Mouse (Mus musculus) midbrain, embryonic 16.5 days (tissue): ENCODE measurements around the gene Aloxe3. TPM values are rescaled to one million over a fixed set of nuclear protein-coding genes. Genes with fewer than 3 reads are reported as not detected.

Source experiments
- ATAC-seq: fragments of 200-750 bp; cut with Nextera tagmentation; 2 replicates; pipeline ENCODE4 v1.8.0; 2017; ENCODE audit warnings: moderate TSS enrichment
- H3K27ac ChIP-seq: fragments of 300-500 bp; sonication (generic); 2 replicates; pipeline ENCODE4 v1.5.1; 2014; ENCODE audit warnings: mild to moderate bottlenecking, low read length, mixed read lengths
- H3K27me3 ChIP-seq: fragments of 300-500 bp; sonication (generic); 2 replicates; pipeline ENCODE4 v1.6.1; 2014; ENCODE audit warnings: low read depth, low read length, mixed read lengths; ENCODE audit not compliant: control insufficient read depth, insufficient read depth
- H3K36me3 ChIP-seq: fragments of 300-500 bp; sonication (generic); 2 replicates; pipeline ENCODE4 v1.6.1; 2014; ENCODE audit warnings: mild to moderate bottlenecking, low read length, moderate library complexity, mixed read lengths; ENCODE audit not compliant: control insufficient read depth, insufficient read depth
- H3K4me1 ChIP-seq: fragments of 300-500 bp; sonication (generic); 2 replicates; pipeline ENCODE4 v1.6.1; 2014; ENCODE audit warnings: mild to moderate bottlenecking, low read length, mixed read lengths; ENCODE audit not compliant: control insufficient read depth, insufficient read depth
- H3K4me2 ChIP-seq: fragments of 300-500 bp; sonication (generic); 2 replicates; pipeline ENCODE4 v1.6.1; 2014; ENCODE audit warnings: mild to moderate bottlenecking, low read length, mixed read lengths
- H3K4me3 ChIP-seq: fragments of 300-500 bp; sonication (generic); 2 replicates; pipeline ENCODE4 v1.5.1; 2014; ENCODE audit warnings: low read depth, mild to moderate bottlenecking, low read length, moderate library complexity, mixed read lengths
- H3K9ac ChIP-seq: fragments of 300-500 bp; sonication (generic); 2 replicates; pipeline ENCODE4 v1.6.1; 2014; ENCODE audit warnings: low read depth, low read length, mixed read lengths
- H3K9me3 ChIP-seq: fragments of 300-500 bp; sonication (generic); replicated peaks from 2 replicates; pipeline ENCODE4 v1.6.1; 2014; ENCODE audit warnings: mild to moderate bottlenecking, low read length, mixed read lengths; ENCODE audit not compliant: control insufficient read depth, poor library complexity, severe bottlenecking
- WGBS: fragments of 180-500 bp; shearing (Covaris S2); extraction: QIAGEN DNeasy Blood & Tissue Kit; methylation state at CpG from one replicate; pipeline ENCODE4 v1.1.7; 2014; 5-methylcytosine and 5-hydroxymethylcytosine counted together
- polyA plus RNA-seq: library from polyadenylated mRNA; unstranded; fragments of >200 nt; fragmentation: Nextera tagmentation; extraction: Ambion mirVana; gene quantifications from 2 replicates; pipeline ENCODE4 v1.2.1, GENCODE M21; 2015

Gene Aloxe3
- polyA plus RNA-seq, 1 experiment from 2014 or later, result 11.5 TPM

DNA sequence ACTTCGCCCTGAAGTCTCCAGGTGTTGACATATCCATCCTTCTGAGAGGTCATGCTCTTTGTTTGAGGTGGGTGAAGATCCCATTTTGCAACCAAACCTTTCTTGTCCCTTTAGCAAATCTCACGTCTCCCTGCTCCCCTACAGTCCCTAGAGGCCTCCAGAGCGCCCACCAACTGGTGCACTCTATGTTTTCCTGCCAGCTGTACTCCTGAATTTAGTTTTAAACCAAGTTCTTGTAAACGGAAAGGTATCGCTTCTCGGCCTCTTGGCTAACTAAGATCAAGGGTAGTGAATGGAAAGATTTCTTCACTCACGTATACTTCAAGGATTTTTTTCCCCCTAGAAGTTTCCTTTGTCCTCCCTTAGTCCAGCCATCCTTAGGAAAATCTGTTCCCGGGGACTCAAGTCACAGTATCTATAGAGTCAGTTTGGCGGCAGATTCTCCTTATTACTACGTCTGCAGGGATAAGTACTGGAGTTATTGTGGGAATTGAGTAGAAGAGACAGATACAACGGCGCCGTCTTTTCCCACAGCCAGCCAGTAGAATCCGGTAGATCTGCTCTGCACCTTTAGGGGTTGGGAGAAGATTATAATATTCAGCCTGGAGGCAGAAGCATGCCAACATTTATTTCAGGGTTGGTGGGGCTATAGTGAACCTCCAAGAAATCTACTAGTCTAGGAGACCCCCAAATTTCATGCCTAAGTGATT, 6.1 kb upstream of the Aloxe3 start:
- H3K36me3 ChIP-seq, result no peaks in the 10 kb centered on the region
- no peak overlapping the region for H3K4me3 ChIP-seq
- ATAC-seq, result no peak
- H3K4me1 ChIP-seq, result peaks cover 28% of the 10 kb centered on the region
- H3K27me3 ChIP-seq, result peaks cover 4% of the 10 kb centered on the region; the same call in 1 of the 2 replicates
- WGBS, result 34% methylated on average over 14 of the region's 14 CpGs
- no peak overlapping the region for H3K9ac ChIP-seq
- H3K27ac ChIP-seq, result no peak overlapping the region
- no peaks in the 10 kb centered on the region for H3K9me3 ChIP-seq
- peak overlapping the region; percentile 95 for H3K4me2 ChIP-seq

DNA sequence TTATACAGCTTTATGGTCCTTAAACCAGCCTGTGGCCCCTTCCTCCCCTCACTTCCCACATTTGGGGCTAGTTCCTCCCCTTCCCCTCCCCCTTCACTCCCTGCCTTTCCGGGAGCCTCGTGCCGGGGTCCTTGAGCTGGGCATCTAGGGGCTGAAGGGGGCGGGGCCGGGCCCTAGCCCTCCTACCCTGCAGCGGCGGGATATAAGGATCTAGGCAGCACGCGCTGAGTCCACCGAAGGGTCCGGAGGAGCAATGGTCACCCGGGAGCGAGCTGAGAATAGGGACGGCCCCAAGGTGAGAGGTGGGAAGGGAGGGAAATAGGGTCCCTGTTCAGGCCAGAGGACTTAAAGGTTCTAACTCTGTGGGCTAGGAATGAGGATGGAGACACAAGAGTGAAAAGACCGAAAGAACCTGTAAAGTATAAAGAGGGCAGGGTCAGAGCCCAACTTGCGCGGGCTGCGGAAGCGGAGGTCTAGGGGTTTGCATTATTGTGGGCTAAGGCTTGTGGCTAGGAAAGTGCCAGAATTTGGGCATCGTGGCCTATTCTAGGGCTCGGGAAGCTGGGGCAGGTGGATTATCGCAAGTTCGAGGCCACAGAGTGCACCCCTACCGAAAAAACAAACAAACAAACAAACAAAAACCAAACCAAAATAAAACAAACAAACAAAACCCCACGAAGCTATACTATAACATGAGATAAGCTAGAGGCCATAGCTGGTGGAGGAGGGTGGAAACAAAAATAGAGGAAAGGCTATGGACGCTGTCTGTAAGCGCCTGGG, 5.3 kb upstream of the Aloxe3 start, which contains the start of gene Hes7:
TSS of gene Hes7 (plus strand) at position 184 of the 780 bp plus-strand sequence.
- Histone ChIP-seq H3K27me3 (peaks cover 4% of the 10 kb centered on the region; the same call in 1 of the 2 replicates), H3K4me2 (peak within 1 kb of the TSS; percentile 95), H3K4me1 (peaks cover 28% of the 10 kb centered on the region), H3K36me3 (no peaks in the 10 kb centered on the region), H3K9me3 (no peaks in the 10 kb centered on the region), H3K4me3 (peak within 1 kb of the TSS; percentile 79), H3K27ac (no peak within 1 kb of the TSS), H3K9ac (peak within 1 kb of the TSS; percentile 74)
- WGBS, result 1% methylated on average over 27 of the region's 27 CpGs
- no peak for ATAC-seq

DNA sequence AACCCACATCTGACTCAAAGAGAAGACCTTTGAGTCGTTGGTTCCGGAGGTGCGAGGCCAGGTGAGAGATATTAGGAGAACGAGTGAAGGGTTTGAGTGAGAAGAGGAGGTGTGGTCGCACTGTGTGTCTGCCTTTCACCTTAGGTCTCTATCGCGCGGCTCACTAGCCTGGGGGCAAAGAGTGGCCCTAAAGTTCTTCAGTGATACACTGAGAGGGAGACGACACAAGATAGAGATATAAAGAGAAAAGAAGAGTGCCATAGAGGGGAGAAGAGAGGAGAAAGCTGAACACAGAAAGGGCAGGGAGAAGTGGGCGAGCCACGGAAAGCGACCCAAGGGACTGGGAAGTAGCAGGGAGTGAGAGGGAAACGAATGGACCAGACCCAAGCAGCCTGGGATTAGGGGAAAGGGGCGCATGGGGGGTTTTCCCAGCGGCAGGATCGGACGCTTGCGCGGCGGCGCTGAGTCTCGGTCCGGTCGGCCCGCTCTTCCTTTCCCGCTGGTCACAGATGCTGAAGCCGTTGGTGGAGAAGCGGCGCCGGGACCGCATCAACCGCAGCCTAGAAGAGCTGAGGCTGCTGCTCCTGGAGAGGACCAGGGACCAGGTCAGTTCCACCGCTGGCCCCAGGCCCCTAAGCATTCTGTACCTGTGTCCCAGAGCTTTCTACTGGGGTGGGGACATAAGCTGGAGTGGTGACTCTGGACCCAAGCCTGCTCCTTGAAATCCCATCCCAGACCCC, 4.5 kb upstream of the Aloxe3 start:
- Histone ChIP-seq H3K27ac (no peak overlapping the region), H3K4me1 (peaks cover 30% of the 10 kb centered on the region), H3K9ac (peak overlapping the region; percentile 74), H3K4me3 (peak overlapping the region; percentile 79), H3K27me3 (peaks cover 4% of the 10 kb centered on the region; the same call in 1 of the 2 replicates), H3K4me2 (peak overlapping the region; percentile 90), H3K9me3 (no peaks in the 10 kb centered on the region), H3K36me3 (no peaks in the 10 kb centered on the region)
- ATAC-seq, result no peak
- 1% methylated on average over 33 of the region's 33 CpGs for WGBS

DNA sequence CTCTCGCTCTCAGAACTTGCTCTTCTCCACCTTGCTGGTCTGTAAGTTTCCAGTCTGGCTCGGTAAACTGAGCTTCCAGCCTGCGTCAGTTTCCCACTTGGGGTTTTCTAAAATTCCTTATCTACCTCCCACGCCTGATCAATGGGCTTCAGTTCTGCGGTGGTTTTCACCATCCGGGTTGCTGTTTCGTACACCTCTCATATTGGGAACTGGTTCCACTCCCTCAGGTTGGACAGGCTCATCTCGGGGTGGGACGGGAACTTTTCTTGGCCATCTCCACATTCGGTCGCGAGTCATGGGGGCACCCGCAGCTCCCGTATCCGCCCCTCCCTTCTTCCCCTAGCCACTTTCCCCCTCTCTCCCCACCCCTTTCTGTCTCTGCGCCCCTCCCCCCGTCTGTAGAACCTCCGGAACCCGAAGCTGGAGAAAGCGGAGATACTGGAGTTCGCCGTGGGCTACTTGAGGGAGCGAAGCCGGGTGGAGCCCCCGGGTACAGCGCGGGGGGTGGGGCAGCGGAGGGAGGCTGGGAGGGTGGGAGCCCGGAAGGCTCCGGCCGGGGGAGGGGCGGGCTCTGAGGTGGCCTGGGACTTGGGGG, 3.9 kb upstream of the Aloxe3 start:
- peaks cover 35% of the 10 kb centered on the region for H3K4me1 ChIP-seq
- H3K36me3 ChIP-seq, result no peaks in the 10 kb centered on the region
- peak overlapping the region; percentile 90 for H3K4me2 ChIP-seq
- WGBS, result under 1% methylated on average over 29 of the region's 32 CpGs
- ATAC-seq, result no peak
- no peaks in the 10 kb centered on the region for H3K9me3 ChIP-seq
- H3K27ac ChIP-seq, result peak overlapping the region; percentile 81; the same call in 1 of the 2 replicates
- peak overlapping the region; percentile 79 for H3K4me3 ChIP-seq
- peaks cover 4% of the 10 kb centered on the region; the same call in 1 of the 2 replicates for H3K27me3 ChIP-seq
- peak overlapping the region; percentile 74 for H3K9ac ChIP-seq

DNA sequence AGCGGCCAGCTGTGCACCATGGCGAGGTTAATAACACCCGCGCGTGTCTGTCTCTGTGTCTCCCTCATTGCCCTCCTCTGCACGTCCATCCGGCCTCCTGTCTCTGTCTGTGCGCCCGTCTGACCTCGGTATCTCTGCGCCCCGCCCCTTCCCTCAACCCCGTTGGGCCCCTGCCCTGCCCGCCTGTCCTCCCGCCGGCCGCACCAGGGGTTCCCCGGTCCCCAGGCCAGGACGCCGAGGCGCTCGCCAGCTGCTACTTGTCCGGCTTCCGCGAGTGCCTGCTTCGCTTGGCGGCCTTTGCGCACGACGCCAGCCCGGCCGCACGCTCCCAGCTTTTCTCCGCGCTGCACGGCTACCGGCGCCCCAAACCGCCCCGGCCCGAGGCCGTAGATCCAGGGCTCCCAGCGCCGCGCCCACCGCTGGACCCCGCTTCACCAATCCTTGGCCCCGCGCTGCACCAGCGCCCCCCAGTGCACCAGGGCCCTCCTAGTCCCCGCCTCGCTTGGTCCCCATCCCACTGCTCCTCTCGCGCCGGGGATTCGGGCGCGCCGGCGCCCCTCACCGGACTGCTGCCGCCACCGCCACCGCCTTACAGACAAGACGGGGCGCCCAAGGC, 3.3 kb upstream of the Aloxe3 start, which contains the start of gene 9130213A22Rik:
TSS of gene 9130213A22Rik (minus strand) at position 254 of the 616 bp plus-strand sequence.
- ATAC-seq, result peak; percentile 60
- H3K27ac ChIP-seq, result peak within 1 kb of the TSS; percentile 81
- H3K27me3 ChIP-seq, result peaks cover 4% of the 10 kb centered on the region
- no peaks in the 10 kb centered on the region for H3K9me3 ChIP-seq
- H3K9ac ChIP-seq, result peak within 1 kb of the TSS; percentile 74
- peak within 1 kb of the TSS; percentile 79 for H3K4me3 ChIP-seq
- peaks cover 31% of the 10 kb centered on the region for H3K4me1 ChIP-seq
- no peaks in the 10 kb centered on the region for H3K36me3 ChIP-seq
- peak within 1 kb of the TSS; percentile 90 for H3K4me2 ChIP-seq
- under 1% methylated on average over 61 of the region's 66 CpGs for WGBS

DNA sequence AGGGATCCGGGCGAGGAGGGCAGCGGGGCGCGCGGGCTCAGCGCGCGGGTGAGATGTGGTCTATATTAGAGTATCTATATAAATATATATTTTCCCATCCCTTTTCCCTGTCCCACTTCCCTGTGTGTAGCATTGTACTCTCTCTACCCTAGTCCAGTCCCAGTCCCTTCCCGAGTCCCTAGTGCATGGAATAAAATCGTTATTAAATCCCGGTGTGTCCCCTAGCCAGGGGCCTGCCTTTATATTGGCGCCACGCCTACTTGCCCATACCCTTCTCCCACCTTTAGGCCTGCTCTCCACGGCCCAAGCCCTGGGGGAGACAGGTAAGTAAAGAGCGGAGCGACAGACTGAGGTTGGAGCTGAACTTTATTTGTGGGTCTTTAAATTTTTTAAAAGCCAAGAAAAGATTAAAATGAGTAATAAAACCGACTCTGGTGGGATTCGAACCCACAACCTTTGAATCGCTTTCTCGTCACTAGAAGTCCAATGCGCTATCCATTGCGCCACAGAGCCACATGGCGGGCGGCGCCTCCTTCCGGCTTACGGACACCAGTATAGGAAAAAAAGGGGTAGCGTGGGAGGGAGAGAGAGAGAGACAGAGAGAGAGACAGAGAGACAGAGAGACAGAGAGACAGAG, 2.5 kb upstream of the Aloxe3 start:
- H3K27ac ChIP-seq, result peak overlapping the region; percentile 81
- H3K9ac ChIP-seq, result peak overlapping the region; percentile 74
- no peaks in the 10 kb centered on the region for H3K36me3 ChIP-seq
- H3K4me1 ChIP-seq, result peaks cover 31% of the 10 kb centered on the region
- peak; percentile 12 for ATAC-seq
- H3K27me3 ChIP-seq, result peaks cover 4% of the 10 kb centered on the region
- no peaks in the 10 kb centered on the region for H3K9me3 ChIP-seq
- H3K4me3 ChIP-seq, result peak overlapping the region; percentile 79
- peak overlapping the region; percentile 90 for H3K4me2 ChIP-seq
- under 1% methylated on average over 29 of the region's 29 CpGs for whole genome bisulfite sequencing

DNA sequence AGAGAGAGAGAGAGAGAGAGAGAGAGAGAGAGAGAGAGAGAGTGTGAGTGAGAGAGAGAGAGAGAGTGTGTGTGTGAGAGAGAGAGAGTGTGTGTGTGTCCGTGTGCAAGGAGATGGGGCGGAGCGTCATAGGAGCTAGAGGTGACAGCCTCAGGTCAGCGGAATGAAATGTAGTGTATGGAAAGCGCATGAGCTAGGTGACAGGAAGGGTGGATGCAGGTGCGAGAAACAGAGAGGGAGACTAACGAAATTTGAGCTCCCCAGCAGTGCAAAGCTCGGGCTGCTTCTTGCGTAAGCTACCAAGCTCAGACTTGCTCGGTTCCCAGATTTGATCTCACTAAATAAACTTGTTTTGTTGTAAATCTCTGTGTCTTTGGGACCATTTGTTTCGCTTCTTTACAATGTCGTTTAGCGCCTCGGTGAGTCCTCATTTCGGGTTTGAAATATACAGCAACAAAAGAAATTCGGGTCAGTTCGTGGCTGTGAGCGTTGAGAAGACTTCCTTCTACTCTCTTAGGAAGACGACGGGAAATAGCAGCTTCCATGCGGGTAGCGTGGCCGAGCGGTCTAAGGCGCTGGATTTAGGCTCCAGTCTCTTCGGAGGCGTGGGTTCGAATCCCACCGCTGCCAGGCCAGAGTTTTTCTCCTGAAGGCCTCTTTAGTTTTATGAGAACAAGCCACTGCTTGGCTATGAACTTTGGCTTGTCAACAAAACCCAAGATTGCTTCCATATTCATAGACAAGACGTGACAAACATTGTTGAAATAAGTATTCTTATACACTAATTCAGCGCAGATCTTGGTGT, 1.8 kb upstream of the Aloxe3 start:
- H3K27ac ChIP-seq, result peak overlapping the region; percentile 77
- no peaks in the 10 kb centered on the region for H3K36me3 ChIP-seq
- H3K4me3 ChIP-seq, result peak overlapping the region; percentile 79
- H3K4me2 ChIP-seq, result peak overlapping the region; percentile 90
- peak overlapping the region; percentile 52 for H3K9ac ChIP-seq
- peaks cover 27% of the 10 kb centered on the region for H3K4me1 ChIP-seq
- peaks cover 4% of the 10 kb centered on the region for H3K27me3 ChIP-seq
- ATAC-seq, result peak; percentile 63
- H3K9me3 ChIP-seq, result no peaks in the 10 kb centered on the region
- under 1% methylated on average over 31 of the region's 31 CpGs for WGBS
